Mouse (Mus musculus): ENCODE data around the gene Zfp951. TPM values are rescaled to one million over a fixed set of nuclear protein-coding genes. Genes with fewer than 3 reads are reported as not detected.
A peak's percentile ranks its signal among the peaks of the same experiment; 100 is the strongest.
"Not testable (repeated sequence)": the region's sequence is repeated elsewhere in the genome, so short reads cannot be mapped to it uniquely, and the experiment has no call there.

The Zfp951 gene
- polyA plus RNA-seq (2012; rRNA removed), result 0.27 and 0.28 TPM in 2 replicates

DNA sequence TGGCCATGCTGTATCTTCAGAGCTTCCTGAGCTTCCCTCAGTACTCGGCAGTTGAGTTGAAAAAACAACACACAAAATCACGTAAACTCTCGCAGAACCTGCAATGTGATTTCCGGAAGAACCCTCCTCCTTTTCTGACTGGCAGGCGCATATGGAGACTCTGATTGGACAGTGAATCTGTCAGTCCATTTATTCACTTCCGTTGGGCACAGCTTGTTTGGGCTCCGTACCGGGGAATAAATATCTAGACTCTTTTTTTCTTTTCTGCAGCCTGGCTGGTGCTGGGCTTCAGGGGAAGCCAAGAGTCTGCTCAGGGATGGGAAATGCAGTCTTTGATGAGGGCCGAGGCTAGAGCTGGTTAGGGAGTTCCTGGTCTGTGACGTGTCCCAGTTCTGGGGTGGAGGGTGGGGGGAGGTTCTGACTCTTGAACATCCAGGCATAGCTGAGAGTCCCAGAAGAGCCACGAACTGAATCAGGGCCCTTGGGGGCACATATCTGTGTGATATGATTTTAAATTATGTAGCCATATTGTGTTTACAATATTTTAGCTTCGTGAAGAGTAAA, at the start of gene Zfp951:
Gene Zfp951, minus strand, starts transcription at position 109 of the 564 bp plus-strand sequence.
- H3K27me3 ChIP-seq (ENCODE audit: control insufficient read depth, insufficient read depth, low read length); H3K4me1 ChIP-seq (ENCODE audit: control insufficient read depth, insufficient read depth, insufficient read length); H3K36me3 ChIP-seq (ENCODE audit: control insufficient read depth, insufficient read depth, low read length): not testable (repeated sequence)
- peak; percentile 11 to 31 for DNase-seq (ENCODE audit: low read depth in 1 of 2, low spot score in 2 of 2)
- H3K27ac ChIP-seq (ENCODE audit: insufficient read depth, low read length), result peak within 1 kb of the TSS; percentile 72
- peak within 1 kb of the TSS; percentile 64 for H3K4me3 ChIP-seq (ENCODE audit: extremely low read depth, insufficient read depth, insufficient read length)
- 45% methylated on average over 11 of the region's 12 CpGs for WGBS

DNA sequence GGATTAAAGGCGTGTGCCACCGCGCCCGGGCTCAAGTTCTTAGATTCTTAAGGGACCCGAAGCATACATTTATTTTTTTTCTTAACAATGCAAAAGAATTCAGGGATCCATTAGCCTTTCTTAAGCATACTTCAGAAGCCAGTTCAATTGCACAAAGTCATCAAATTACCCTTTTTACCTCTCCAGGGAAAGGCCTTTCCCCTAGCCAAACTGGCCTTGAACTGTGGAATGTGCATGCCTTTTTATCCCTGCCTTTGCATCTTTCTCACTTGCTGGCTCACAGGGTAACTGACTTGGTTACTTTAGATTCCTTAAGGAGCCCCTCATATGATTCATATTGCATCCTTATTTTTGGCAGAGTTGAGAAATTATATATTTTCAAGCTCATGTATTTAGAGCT, 46.7 kb upstream of the Zfp951 start:
- H3K4me3 ChIP-seq (ENCODE audit: extremely low read depth, insufficient read depth, insufficient read length); DNase-seq (ENCODE audit: low read depth in 1 of 2, low spot score in 2 of 2); H3K27ac ChIP-seq (ENCODE audit: insufficient read depth, low read length); H3K4me1 ChIP-seq (ENCODE audit: control insufficient read depth, insufficient read depth, insufficient read length); H3K36me3 ChIP-seq (ENCODE audit: control insufficient read depth, insufficient read depth, low read length); H3K27me3 ChIP-seq (ENCODE audit: control insufficient read depth, insufficient read depth, low read length): not testable (repeated sequence)
- 89% methylated on average over 5 of the region's 5 CpGs for WGBS

DNA sequence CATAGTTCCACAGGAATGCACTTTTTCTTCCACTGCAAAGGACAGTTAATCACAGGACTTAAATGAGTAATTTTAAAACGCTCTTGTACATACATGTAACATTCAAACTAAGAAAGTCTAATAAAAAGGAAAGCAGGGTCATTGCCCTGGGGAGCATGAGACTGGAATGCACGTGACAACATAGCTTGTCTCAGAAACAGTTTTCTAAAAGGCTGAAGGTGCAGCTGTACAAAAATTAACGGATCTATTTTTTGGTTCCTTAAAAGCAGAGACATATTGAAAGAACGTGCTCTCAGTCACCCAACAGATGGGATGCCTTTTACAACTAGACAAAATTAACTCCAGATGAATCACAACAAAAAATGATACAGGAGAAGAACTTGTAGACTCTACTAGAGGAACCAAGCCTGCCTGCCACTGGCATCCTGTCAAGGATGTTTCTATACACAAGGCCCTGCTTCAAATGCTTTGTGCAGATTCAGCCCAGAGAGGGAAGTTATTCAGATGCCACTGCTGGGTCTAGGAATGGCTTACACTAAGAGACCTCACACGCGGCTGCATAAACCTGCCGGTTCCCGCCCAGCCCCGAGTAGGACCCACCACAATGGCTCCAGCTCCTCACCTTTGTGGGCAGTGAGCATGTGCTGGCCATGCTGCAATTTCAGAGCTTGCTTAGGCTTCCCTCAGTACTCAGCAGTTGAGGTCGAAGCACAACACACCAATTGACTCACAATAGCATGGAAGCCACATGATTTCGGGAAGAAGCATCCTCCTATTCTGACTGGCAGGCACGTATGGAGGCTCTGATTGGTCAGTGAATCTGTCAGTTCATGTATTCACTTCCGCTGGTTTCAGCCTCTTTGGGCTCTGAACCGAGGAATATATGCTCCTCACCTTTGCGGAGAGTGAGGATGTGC, 567 bp downstream of the Zfp951 start:
- H3K27ac ChIP-seq (ENCODE audit: insufficient read depth, low read length), result peak overlapping the region; percentile 72
- peak overlapping the region; percentile 52 for H3K4me3 ChIP-seq (ENCODE audit: extremely low read depth, insufficient read depth, insufficient read length)
- not testable (repeated sequence) for H3K36me3 ChIP-seq (ENCODE audit: control insufficient read depth, insufficient read depth, low read length); H3K4me1 ChIP-seq (ENCODE audit: control insufficient read depth, insufficient read depth, insufficient read length); H3K27me3 ChIP-seq (ENCODE audit: control insufficient read depth, insufficient read depth, low read length); DNase-seq (ENCODE audit: low read depth in 1 of 2, low spot score in 2 of 2)
- WGBS, result 53% methylated on average over 10 of the region's 15 CpGs

DNA sequence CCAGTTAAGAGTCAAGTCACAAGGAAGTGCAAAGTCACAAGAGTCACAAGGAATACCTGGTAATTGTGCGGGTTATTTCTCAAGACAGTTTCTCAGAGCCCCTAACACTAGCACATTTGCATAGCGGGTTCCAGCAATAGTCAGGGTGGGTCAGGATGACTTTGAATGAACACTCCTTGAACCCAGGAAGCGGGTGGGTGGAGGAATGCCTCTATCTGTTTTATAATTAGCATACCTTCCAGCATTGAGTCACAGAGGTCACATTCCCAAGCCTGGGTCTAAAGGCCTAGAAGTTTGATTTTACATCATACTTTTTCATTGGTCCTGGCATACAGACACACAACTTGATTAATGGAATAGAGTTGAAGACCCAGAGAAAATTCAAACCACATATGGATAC, 5.3 kb downstream of the Zfp951 start:
- DNase-seq (ENCODE audit: low read depth in 1 of 2, low spot score in 2 of 2); H3K4me1 ChIP-seq (ENCODE audit: control insufficient read depth, insufficient read depth, insufficient read length); H3K27ac ChIP-seq (ENCODE audit: insufficient read depth, low read length); H3K4me3 ChIP-seq (ENCODE audit: extremely low read depth, insufficient read depth, insufficient read length); H3K36me3 ChIP-seq (ENCODE audit: control insufficient read depth, insufficient read depth, low read length); H3K27me3 ChIP-seq (ENCODE audit: control insufficient read depth, insufficient read depth, low read length): not testable (repeated sequence)
- WGBS, result 92% methylated on average over 3 of the region's 3 CpGs

DNA sequence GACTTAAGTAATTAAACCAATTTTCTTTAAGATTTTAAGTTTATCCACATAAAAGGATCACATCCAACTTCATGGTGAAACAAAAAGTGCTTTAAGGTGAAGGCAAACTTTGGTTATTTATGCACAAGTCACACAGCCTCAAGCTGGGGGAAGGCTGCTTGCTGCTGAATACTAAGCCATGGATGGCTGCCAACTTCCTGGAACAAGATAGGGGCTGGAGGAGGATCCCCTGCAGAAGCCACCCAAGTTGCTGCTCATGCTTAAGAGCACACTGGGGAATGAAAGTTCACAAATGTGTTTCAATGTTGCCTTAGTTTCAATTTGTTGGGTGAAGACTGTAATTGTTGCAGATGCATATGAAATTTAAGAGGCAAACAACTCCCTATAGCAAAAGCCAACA, 26.5 kb downstream of the Zfp951 start:
- Histone ChIP-seq H3K27me3 (ENCODE audit: control insufficient read depth, insufficient read depth, low read length) (no peaks in the 10 kb centered on the region), H3K4me1 (ENCODE audit: control insufficient read depth, insufficient read depth, insufficient read length) (no peaks in the 10 kb centered on the region), H3K36me3 (ENCODE audit: control insufficient read depth, insufficient read depth, low read length) (no peaks in the 10 kb centered on the region), H3K4me3 (ENCODE audit: extremely low read depth, insufficient read depth, insufficient read length) (no peak overlapping the region), H3K27ac (ENCODE audit: insufficient read depth, low read length) (no peak overlapping the region)
- TF ChIP-seq POLR2A (IDR thresholded peaks at IDR 0.05; ENCODE audit: low read depth, low read length), result no peak
- DNase-seq (ENCODE audit: low read depth in 1 of 2, low spot score in 2 of 2), result no peak

DNA sequence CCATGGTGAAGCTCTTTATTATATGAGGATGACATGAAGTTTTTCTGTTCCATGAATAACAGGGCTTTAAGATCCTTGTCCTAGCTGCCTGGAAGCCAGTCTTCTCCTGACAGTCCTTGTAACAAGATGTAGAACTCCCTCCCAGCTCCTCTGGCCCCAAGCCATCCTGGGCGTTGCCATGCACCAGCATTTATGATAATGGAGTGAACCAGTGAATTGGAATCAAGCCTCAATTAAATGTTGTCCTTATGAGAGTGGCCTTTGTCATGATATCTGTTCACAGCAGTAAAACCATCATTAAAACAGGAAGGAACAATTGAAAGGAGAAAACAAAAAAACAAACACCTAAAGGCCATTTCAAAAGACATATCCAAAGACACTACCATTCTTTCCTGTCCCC, 30.3 kb downstream of the Zfp951 start:
- no peak for DNase-seq (ENCODE audit: low read depth in 1 of 2, low spot score in 2 of 2)
- no peaks in the 10 kb centered on the region for H3K36me3 ChIP-seq (ENCODE audit: control insufficient read depth, insufficient read depth, low read length)
- no peak overlapping the region for H3K4me3 ChIP-seq (ENCODE audit: extremely low read depth, insufficient read depth, insufficient read length)
- H3K27ac ChIP-seq (ENCODE audit: insufficient read depth, low read length), result no peak overlapping the region
- H3K27me3 ChIP-seq (ENCODE audit: control insufficient read depth, insufficient read depth, low read length), result no peaks in the 10 kb centered on the region
- TF ChIP-seq CTCF (IDR thresholded peaks at IDR 0.05; ENCODE audit: extremely low read depth, insufficient read depth, insufficient read length, insufficient replicate concordance), result no peak
- TF ChIP-seq POLR2A (IDR thresholded peaks at IDR 0.05; ENCODE audit: low read depth, low read length), result no peak
- H3K4me1 ChIP-seq (ENCODE audit: control insufficient read depth, insufficient read depth, insufficient read length), result no peaks in the 10 kb centered on the region
- WGBS, result 67% methylated on average over 1 of the region's 1 CpGs

DNA sequence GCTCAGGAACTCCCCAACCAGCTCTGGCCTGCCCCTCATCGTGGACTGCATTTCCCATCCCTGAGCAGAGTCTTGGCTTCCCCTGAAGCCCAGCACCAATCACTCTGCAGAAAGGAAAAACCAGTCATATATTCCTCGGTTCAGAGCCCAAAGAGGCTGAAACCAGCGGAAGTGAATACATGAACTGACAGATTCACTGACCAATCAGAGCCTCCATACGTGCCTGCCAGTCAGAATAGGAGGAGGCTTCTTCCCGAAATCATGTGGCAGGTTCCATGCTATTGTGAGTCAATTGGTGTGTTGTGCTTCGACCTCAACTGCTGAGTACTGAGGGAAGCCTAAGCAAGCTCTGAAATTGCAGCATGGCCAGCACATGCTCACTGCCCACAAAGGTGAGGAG, 89.7 kb downstream of the Zfp951 start:
- not testable (repeated sequence) for H3K27ac ChIP-seq (ENCODE audit: insufficient read depth, low read length); H3K4me3 ChIP-seq (ENCODE audit: extremely low read depth, insufficient read depth, insufficient read length); H3K27me3 ChIP-seq (ENCODE audit: control insufficient read depth, insufficient read depth, low read length); H3K4me1 ChIP-seq (ENCODE audit: control insufficient read depth, insufficient read depth, insufficient read length); H3K36me3 ChIP-seq (ENCODE audit: control insufficient read depth, insufficient read depth, low read length); DNase-seq (ENCODE audit: low read depth in 1 of 2, low spot score in 2 of 2)
- WGBS, result 77% methylated on average over 6 of the region's 6 CpGs

Other genes with a start within 250 kb of the Zfp951 start
- gene Abcg3, start 122.6 kb upstream of the Zfp951 start, polyA plus RNA-seq (2012; rRNA removed), result 7.8 and 11.9 TPM in 2 replicates